Mouse (Mus musculus): ENCODE data around the gene Rars.

GRCm38 (mm10) chr11:35801332-35801731 is 33.0 kb downstream of the Rars start:
- TF ChIP-seq POLR2A (IDR thresholded peaks at IDR 0.05; ENCODE audit: low read depth, low read length) (no peak), CTCF (IDR thresholded peaks at IDR 0.05; ENCODE audit: borderline replicate concordance, insufficient read depth, low read length) (no peak)

All from embryonic fibroblast, embryonic 13.5 days (primary cell).